25 mouse cellular contexts compared by ENCODE assay signal in genomic region chr5:21498490-21498889, GRCm38 (mm10). TPM values are rescaled to one million over a fixed set of nuclear protein-coding genes. Genes with fewer than 3 reads are reported as not detected.
DNase-seq lines count a peak whose midpoint lies in the region; TF ChIP-seq lines count a peak whose summit lies in the region.
"Had no signal": no experiment of that assay in that cellular context is flagged by ENCODE, and none has a peak within 500 bp of the region (broad histone marks: within the 10 kb centered on the region; RNA-seq: fewer than 3 reads in every experiment).

No protein-coding gene starts in this region.

- no peaks in the 10 kb centered on the region for H3K79me3 ChIP-seq in C2C12 (ENCODE audit: low read depth)

- peak overlapping the region; percentile 49 for H3K4me2 ChIP-seq in myocyte (ENCODE audit: low read depth)
- H3K4me2 ChIP-seq: embryonic facial prominence, embryonic 13.5 days; embryonic facial prominence, embryonic 15.5 days; forebrain, embryonic 13.5 days; forebrain, embryonic 15.5 days had no signal

- peak; percentile 71 for DNase-seq in 3T3-L1 (ENCODE audit: low read depth, low spot score)
- DNase-seq in NIH3T3 (ENCODE audit: low read depth) = peak; percentile 40
- DNase-seq in heart, postnatal 10 days = no peak
- DNase-seq in layer of hippocampus, adult 2 months (ENCODE audit: low spot score in 2 of 2) = no peak
- no peak for DNase-seq in lung, postnatal 36 days
- DNase-seq: adrenal gland, adult 2 months; adrenal gland, postnatal 10 days; adrenal gland, postnatal 25 days; B cell, adult 2 months; cerebellum, adult 11 months; cerebellum, adult 18-20 months; cerebellum, adult 8-10 months; cerebellum, adult 9-11 months; cerebellum, postnatal 14 days; cerebellum, postnatal 36 days; embryo, embryonic 11 days; forebrain, postnatal 0 days had no signal

- H3K27ac ChIP-seq in layer of hippocampus, adult 2 months = no peak overlapping the region
- H3K27ac ChIP-seq: embryonic facial prominence, embryonic 13.5 days; embryonic facial prominence, embryonic 15.5 days; forebrain, embryonic 13.5 days; forebrain, embryonic 15.5 days had no signal

- H3K4me3 ChIP-seq in C2C12 (ENCODE audit: insufficient read depth, poor library complexity, severe bottlenecking) (no peak overlapping the region), myocyte (no peak overlapping the region)
- no peak overlapping the region for H3K4me3 ChIP-seq in layer of hippocampus, adult 2 months
- H3K4me3 ChIP-seq: embryonic facial prominence, embryonic 13.5 days; embryonic facial prominence, embryonic 15.5 days; forebrain, embryonic 13.5 days; forebrain, embryonic 15.5 days had no signal

- no peaks in the 10 kb centered on the region for H3K79me2 ChIP-seq in C2C12 (ENCODE audit: control insufficient read depth, insufficient read depth)
- H3K79me2 ChIP-seq in myocyte (ENCODE audit: control insufficient read depth, insufficient read depth) = no peaks in the 10 kb centered on the region

- TF ChIP-seq CTCF in C2C12 (IDR thresholded peaks at IDR 0.05; ENCODE audit: control insufficient read depth, insufficient read depth, insufficient read length) = no peak
- TF ChIP-seq CTCF in layer of hippocampus, adult 2 months (conservative IDR thresholded peaks at IDR 0.05) = no peak

- intact Hi-C loops in heart, postnatal 10 days (cut with DNase I) = no loop called here

- no peak overlapping the region for H3ac ChIP-seq in C2C12 (ENCODE audit: control insufficient read depth, insufficient read length, low read depth)
- H3ac ChIP-seq in myocyte (ENCODE audit: control insufficient read depth, insufficient read length) = no peak overlapping the region

- H3K27me3 ChIP-seq in C2C12 (ENCODE audit: control insufficient read depth, insufficient read depth, insufficient read length) = no peaks in the 10 kb centered on the region
- H3K27me3 ChIP-seq in myocyte (ENCODE audit: control insufficient read depth, insufficient read depth, insufficient read length) = no peaks in the 10 kb centered on the region
- H3K27me3 ChIP-seq: embryonic facial prominence, embryonic 13.5 days; embryonic facial prominence, embryonic 15.5 days; forebrain, embryonic 13.5 days; forebrain, embryonic 15.5 days had no signal

- H3K36me3 ChIP-seq in C2C12 (ENCODE audit: control insufficient read depth, insufficient read depth) (no peaks in the 10 kb centered on the region), myocyte (ENCODE audit: control insufficient read depth, insufficient read depth) (no peaks in the 10 kb centered on the region)
- H3K36me3 ChIP-seq: embryonic facial prominence, embryonic 13.5 days; embryonic facial prominence, embryonic 15.5 days; forebrain, embryonic 15.5 days had no signal

- TF ChIP-seq POLR2A in myocyte (IDR thresholded peaks at IDR 0.05; ENCODE audit: insufficient read length, low read depth) = no peak

TF ChIP-seq in C2C12, 6 proteins besides CTCF, POLR2A, EP300 and RAD21:
- TF ChIP-seq CEBPB (IDR thresholded peaks at IDR 0.05; ENCODE audit: low read depth) (no peak), FOSL1 (IDR thresholded peaks at IDR 0.05; ENCODE audit: insufficient read depth, low read length, poor library complexity, severe bottlenecking) (peak; percentile 77)
TF ChIP-seq in C2C12: peak in this region for 1.

TF ChIP-seq in myocyte, 11 proteins besides CTCF, POLR2A, EP300 and RAD21:
- TF ChIP-seq E2F4 (IDR thresholded peaks at IDR 0.05; ENCODE audit: insufficient read depth) = no peak
- TF ChIP-seq USF1 (IDR thresholded peaks at IDR 0.05; ENCODE audit: low read depth) = no peak
- TF ChIP-seq CEBPB (IDR thresholded peaks at IDR 0.05; ENCODE audit: insufficient read depth, poor library complexity, severe bottlenecking) = no peak
- no peak for TF ChIP-seq MAX (IDR thresholded peaks at IDR 0.05; ENCODE audit: low read depth)
- TF ChIP-seq POLR2AphosphoS2 (IDR thresholded peaks at IDR 0.05; ENCODE audit: insufficient read length, low read depth) = no peak
- no peak for TF ChIP-seq MYOG (IDR thresholded peaks at IDR 0.05; ENCODE audit: control insufficient read depth in 1 of 3, insufficient read depth in 1 of 3, insufficient read length in 2 of 3, low read depth in 2 of 3)
- TF ChIP-seq SRF (IDR thresholded peaks at IDR 0.05; ENCODE audit: control insufficient read depth, insufficient read length, low read depth) = no peak
- no peak for TF ChIP-seq TCF12 (IDR thresholded peaks at IDR 0.05; ENCODE audit: insufficient read depth, poor library complexity, severe bottlenecking)
- TF ChIP-seq REST (IDR thresholded peaks at IDR 0.05; ENCODE audit: insufficient read depth, insufficient read length) = no peak
- no peak for TF ChIP-seq TCF3 (IDR thresholded peaks at IDR 0.05; ENCODE audit: insufficient read length, low read depth)
- TF ChIP-seq MYOD1 (IDR thresholded peaks at IDR 0.05; ENCODE audit: control insufficient read depth in 1 of 3, insufficient read length in 2 of 3, low read depth in 2 of 3) = no peak

RNA-seq across cellular contexts. Expression of gene Lrrc17, which starts 44.9 kb away (rescaled TPM):
- 22.7 TPM for polyA plus RNA-seq in C2C12 (2012; fragmentation: generic; extraction: Trizol)
- polyA plus RNA-seq in myocyte (2012; fragmentation: generic; extraction: Trizol) = 70.3 TPM
- 10 to 100 TPM; 13.4 to 14.7 TPM for total RNA-seq in heart, postnatal 10 days (2021)
- under 1 TPM; 0.23 to 0.47 TPM for total RNA-seq in layer of hippocampus, adult 2 months (2021)
- total RNA-seq: common myeloid progenitor, adult 5-6 weeks; MEL had no signal

Comparison
In these comparisons a context has a peak if more than half of its experiments do, and no peak if none do; other contexts are left out.
1. DNase-seq: peak in 3T3-L1 (single experiment) and NIH3T3 (single experiment); none in heart, postnatal 10 days (0 of 2), layer of hippocampus, adult 2 months (0 of 2) and lung, postnatal 36 days (single experiment).
2. RNA of gene Lrrc17, which starts 44.9 kb away (total RNA-seq): 13.4 to 14.7 TPM in heart, postnatal 10 days; 0.23 to 0.47 TPM in layer of hippocampus, adult 2 months; every median in the first group is over 4 times any median in the second.